Mouse (Mus musculus) hindbrain, embryonic 15.5 days (tissue): ENCODE results near the gene Nrp2. TPM values are rescaled to one million over a fixed set of nuclear protein-coding genes. Genes with fewer than 3 reads are reported as not detected.
A peak's percentile ranks its signal among the peaks of the same experiment; 100 is the strongest.

Source experiments
- ATAC-seq: fragments of 200-750 bp; cut with Nextera tagmentation; 2 replicates; pipeline ENCODE4 v1.8.0; 2017; ENCODE audit warnings: low read depth, moderate number of reproducible peaks, moderate TSS enrichment; ENCODE audit not compliant: low FRiP score
- H3K27ac ChIP-seq: fragments of 300-500 bp; sonication (generic); replicated peaks from 2 replicates; pipeline ENCODE4 v1.5.1; 2015; ENCODE audit warnings: mild to moderate bottlenecking, inconsistent platforms
- H3K27me3 ChIP-seq: fragments of 300-500 bp; sonication (generic); 2 replicates; pipeline ENCODE4 v1.6.1; 2015; ENCODE audit warnings: control low read depth, inconsistent platforms
- H3K36me3 ChIP-seq: fragments of 300-500 bp; sonication (generic); 2 replicates; pipeline ENCODE4 v1.6.1; 2015; ENCODE audit warnings: control low read depth, inconsistent platforms
- H3K4me1 ChIP-seq: fragments of 300-500 bp; sonication (generic); replicated peaks from 2 replicates; pipeline ENCODE4 v1.6.1; 2015; ENCODE audit warnings: control low read depth, inconsistent platforms
- H3K4me2 ChIP-seq: fragments of 300-500 bp; sonication (generic); 2 replicates; pipeline ENCODE4 v1.6.1; 2015; ENCODE audit warnings: moderate library complexity, mild to moderate bottlenecking, inconsistent platforms
- H3K4me3 ChIP-seq: fragments of 300-500 bp; sonication (generic); 2 replicates; pipeline ENCODE4 v1.5.1; 2015; ENCODE audit warnings: mild to moderate bottlenecking, inconsistent platforms
- H3K9ac ChIP-seq: fragments of 300-500 bp; sonication (generic); 2 replicates; pipeline ENCODE4 v1.6.1; 2015; ENCODE audit warnings: inconsistent platforms
- H3K9me3 ChIP-seq: fragments of 300-500 bp; sonication (generic); 2 replicates; pipeline ENCODE4 v1.6.1; 2016; ENCODE audit warnings: control low read depth, inconsistent platforms
- WGBS: fragments of 180-500 bp; shearing (Covaris S2); methylation state at CpG from one replicate; pipeline ENCODE4 v1.1.7; 2015; 5-methylcytosine and 5-hydroxymethylcytosine counted together
- polyA plus RNA-seq: library from polyadenylated mRNA; unstranded; fragments of >200 nt; fragmentation: Nextera tagmentation; extraction: Ambion mirVana; gene quantifications from 2 replicates; pipeline ENCODE4 v1.2.1, GENCODE M21; 2015

Nrp2 gene
- polyA plus RNA-seq, 1 experiment from 2014 or later, result 31.5 TPM

GRCm38 (mm10) chr1:62691175-62691574, 11.9 kb upstream of the Nrp2 start:
- no peak overlapping the region for H3K9ac ChIP-seq
- H3K27me3 ChIP-seq, result 0 out of 2 replicates have a peak, but pooled peaks cover 3% of the 10 kb centered on the region
- H3K27ac ChIP-seq, result no peak overlapping the region
- H3K9me3 ChIP-seq, result no peaks in the 10 kb centered on the region
- H3K4me2 ChIP-seq, result no peak overlapping the region
- WGBS, result 86% methylated on average over 6 of the region's 6 CpGs
- H3K36me3 ChIP-seq, result no peaks in the 10 kb centered on the region
- no peak for ATAC-seq
- 0 out of 2 replicates have a peak, but pooled peaks cover 2% of the 10 kb centered on the region for H3K4me1 ChIP-seq
- H3K4me3 ChIP-seq, result no peak overlapping the region

- Histone ChIP-seq H3K4me2 (peak overlapping the region; percentile 32), H3K36me3 (no peaks in the 10 kb centered on the region), H3K9me3 (no peaks in the 10 kb centered on the region), H3K4me1 (peaks cover 17% of the 10 kb centered on the region; the same call in 1 of the 2 replicates), H3K27me3 (peaks cover 10% of the 10 kb centered on the region; the same call in 1 of the 2 replicates), H3K4me3 (no peak overlapping the region), H3K27ac (no peak overlapping the region; the same call in 1 of the 2 replicates), H3K9ac (no peak overlapping the region)
- 60% methylated on average over 6 of the region's 6 CpGs for WGBS
- ATAC-seq, result 0 out of 2 replicates have a peak, but pooled peaks have one; percentile 45
Observed at GRCm38 (mm10) chr1:62696312-62696982, 6.6 kb upstream of the Nrp2 start.

- peak; percentile 65; the same call in 1 of the 2 replicates for ATAC-seq
- Histone ChIP-seq H3K9ac (no peak overlapping the region), H3K27ac (no peak overlapping the region), H3K4me1 (peaks cover 17% of the 10 kb centered on the region; the same call in 1 of the 2 replicates), H3K36me3 (no peaks in the 10 kb centered on the region), H3K9me3 (no peaks in the 10 kb centered on the region), H3K4me2 (peak overlapping the region; percentile 32), H3K4me3 (no peak overlapping the region), H3K27me3 (peaks cover 14% of the 10 kb centered on the region; the same call in 1 of the 2 replicates)
- WGBS, result 25% methylated on average over 9 of the region's 9 CpGs
Observed at GRCm38 (mm10) chr1:62696983-62697341, 6.1 kb upstream of the Nrp2 start.

- H3K4me2 ChIP-seq, result no peak overlapping the region
- no peak for ATAC-seq
- WGBS, result 44% methylated on average over 3 of the region's 3 CpGs
Observed at GRCm38 (mm10) chr1:62697353-62697752, 5.7 kb upstream of the Nrp2 start.

GRCm38 (mm10) chr1:62699801-62700200, 3.3 kb upstream of the Nrp2 start:
- ATAC-seq, result no peak
- Histone ChIP-seq H3K4me2 (no peak overlapping the region), H3K4me1 (peaks cover 24% of the 10 kb centered on the region), H3K4me3 (no peak overlapping the region), H3K27me3 (peaks cover 16% of the 10 kb centered on the region; the same call in 1 of the 2 replicates), H3K9ac (no peak overlapping the region), H3K27ac (no peak overlapping the region), H3K9me3 (no peaks in the 10 kb centered on the region), H3K36me3 (no peaks in the 10 kb centered on the region)
- WGBS, result 58% methylated on average over 4 of the region's 4 CpGs

More at GRCm38 (mm10) chr1:62697353-62697752, 5.7 kb upstream of the Nrp2 start:
- Histone ChIP-seq H3K9me3 (no peaks in the 10 kb centered on the region), H3K27me3 (peaks cover 16% of the 10 kb centered on the region; the same call in 1 of the 2 replicates), H3K4me3 (no peak overlapping the region), H3K36me3 (no peaks in the 10 kb centered on the region), H3K27ac (no peak overlapping the region), H3K9ac (no peak overlapping the region), H3K4me1 (peaks cover 20% of the 10 kb centered on the region)

- Histone ChIP-seq H3K27me3 (peaks cover 13% of the 10 kb centered on the region; the same call in 1 of the 2 replicates), H3K4me1 (peaks cover 35% of the 10 kb centered on the region), H3K9ac (no peak overlapping the region), H3K4me2 (no peak overlapping the region), H3K9me3 (no peaks in the 10 kb centered on the region), H3K27ac (no peak overlapping the region), H3K36me3 (no peaks in the 10 kb centered on the region), H3K4me3 (no peak overlapping the region)
- WGBS, result 41% methylated on average over 10 of the region's 10 CpGs
- ATAC-seq, result no peak
Observed at GRCm38 (mm10) chr1:62701065-62701921, 1.8 kb upstream of the Nrp2 start.

- peak overlapping the region; percentile 70 for H3K9ac ChIP-seq
- peak overlapping the region; percentile 98 for H3K4me2 ChIP-seq
- H3K36me3 ChIP-seq, result no peaks in the 10 kb centered on the region
- peaks cover 13% of the 10 kb centered on the region; the same call in 1 of the 2 replicates for H3K27me3 ChIP-seq
- ATAC-seq, result no peak
- peak overlapping the region; percentile 87 for H3K4me3 ChIP-seq
- WGBS, result 0% methylated on average over 25 of the region's 25 CpGs
- peaks cover 39% of the 10 kb centered on the region for H3K4me1 ChIP-seq
- peak overlapping the region; percentile 92 for H3K27ac ChIP-seq
- no peaks in the 10 kb centered on the region for H3K9me3 ChIP-seq
Observed at GRCm38 (mm10) chr1:62702743-62703142, 342 bp upstream of the Nrp2 start.

GRCm38 (mm10) chr1:62704117-62704888, 1.2 kb downstream of the Nrp2 start:
- peak overlapping the region; percentile 70 for H3K9ac ChIP-seq
- H3K27me3 ChIP-seq, result peaks cover 10% of the 10 kb centered on the region; the same call in 1 of the 2 replicates
- peak overlapping the region; percentile 92 for H3K27ac ChIP-seq
- no peak for ATAC-seq
- H3K4me2 ChIP-seq, result peak overlapping the region; percentile 98
- peaks cover 52% of the 10 kb centered on the region for H3K4me1 ChIP-seq
- 4% methylated on average over 9 of the region's 9 CpGs for WGBS
- no peaks in the 10 kb centered on the region for H3K9me3 ChIP-seq
- H3K36me3 ChIP-seq, result no peaks in the 10 kb centered on the region
- peak overlapping the region; percentile 87 for H3K4me3 ChIP-seq

- H3K27ac ChIP-seq, result peak overlapping the region; percentile 92
- H3K9me3 ChIP-seq, result no peaks in the 10 kb centered on the region
- peaks cover 59% of the 10 kb centered on the region for H3K4me1 ChIP-seq
- no peaks in the 10 kb centered on the region for H3K36me3 ChIP-seq
- peak overlapping the region; percentile 70 for H3K9ac ChIP-seq
- ATAC-seq, result no peak
- WGBS, result 6% methylated on average over 16 of the region's 16 CpGs
- peak overlapping the region; percentile 87 for H3K4me3 ChIP-seq
- H3K27me3 ChIP-seq, result peaks cover 8% of the 10 kb centered on the region; the same call in 1 of the 2 replicates
- H3K4me2 ChIP-seq, result peak overlapping the region; percentile 98
Observed at GRCm38 (mm10) chr1:62704889-62705516, 1.9 kb downstream of the Nrp2 start.

GRCm38 (mm10) chr1:62705517-62705981, 2.5 kb downstream of the Nrp2 start:
- peak overlapping the region; percentile 87 for H3K4me3 ChIP-seq
- H3K9me3 ChIP-seq, result no peaks in the 10 kb centered on the region
- H3K9ac ChIP-seq, result peak overlapping the region; percentile 70
- peak overlapping the region; percentile 92 for H3K27ac ChIP-seq
- peaks cover 64% of the 10 kb centered on the region for H3K4me1 ChIP-seq
- peak; percentile 11; the same call in 1 of the 2 replicates for ATAC-seq
- peaks cover 8% of the 10 kb centered on the region; the same call in 1 of the 2 replicates for H3K27me3 ChIP-seq
- H3K36me3 ChIP-seq, result no peaks in the 10 kb centered on the region
- WGBS, result 2% methylated on average over 18 of the region's 18 CpGs
- H3K4me2 ChIP-seq, result peak overlapping the region; percentile 98
